Mouse (Mus musculus) layer of hippocampus, postnatal 10 days (tissue): Measurements from ENCODE around the gene 4930402F06Rik. TPM values are rescaled to one million over a fixed set of nuclear protein-coding genes. Genes with fewer than 3 reads are reported as not detected.

Experiments
- DNase-seq, 2 experiments: peaks; one replicate each; pipeline ENCODE4 v3.0.0; 2021; ENCODE audit warnings: low spot score in 2 of 2
- long read RNA-seq: library from polyadenylated mRNA; stranded (forward); transcript quantifications from one replicate; pipeline ENCODE4 v2.0.0, GENCODE M21; 2023
- total RNA-seq, 2 experiments: library from RNA; stranded (reverse); gene quantifications; 2 replicates each; pipeline ENCODE4 v1.2.3; 2021

4930402F06Rik gene
- not detected for total RNA-seq
- long read RNA-seq = 0 reads

DNA sequence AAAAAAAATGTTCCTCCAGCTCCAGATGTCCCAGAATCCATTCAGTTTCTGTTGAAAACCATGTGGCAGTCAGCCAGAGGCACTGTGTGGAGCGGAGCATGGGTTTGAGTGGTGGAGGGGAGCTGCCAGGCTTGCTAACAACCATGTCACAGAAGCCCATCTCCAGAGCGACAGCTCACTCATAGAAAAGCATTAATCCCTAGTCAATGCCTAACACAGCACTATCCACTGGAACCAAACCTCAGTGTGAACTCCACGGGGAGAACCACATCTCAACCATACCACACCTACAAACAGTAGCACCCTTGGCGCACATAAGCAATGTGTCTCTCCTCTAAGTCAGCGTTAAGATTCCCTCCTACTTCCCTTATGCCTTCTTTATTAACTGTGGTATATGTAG is at the start of gene 4930402F06Rik:
TSS of gene 4930402F06Rik (minus strand) at position 80 of the 400 bp plus-strand sequence.
- peak; percentile 26 to 47 for DNase-seq

DNA sequence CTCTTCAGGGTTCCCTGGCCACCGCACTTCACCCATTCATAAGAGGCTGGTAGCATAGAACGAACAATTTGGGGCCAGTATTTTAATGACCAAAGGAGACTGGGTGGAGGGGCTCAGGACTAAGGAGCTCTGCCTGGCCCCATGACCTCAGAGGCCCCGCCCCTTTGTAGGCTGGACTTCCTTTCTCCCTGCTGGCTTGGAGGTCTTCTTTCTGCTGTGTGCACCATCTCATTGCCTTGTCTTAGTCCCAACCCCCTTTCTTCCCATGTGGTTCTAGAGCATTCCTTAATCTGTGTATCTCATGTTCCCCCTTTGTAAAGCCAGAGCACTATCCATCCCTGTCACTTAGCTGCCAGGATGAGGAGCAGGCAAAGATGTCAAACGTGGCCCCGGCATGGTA is 49.3 kb upstream of the 4930402F06Rik start:
- no peak for DNase-seq

DNA sequence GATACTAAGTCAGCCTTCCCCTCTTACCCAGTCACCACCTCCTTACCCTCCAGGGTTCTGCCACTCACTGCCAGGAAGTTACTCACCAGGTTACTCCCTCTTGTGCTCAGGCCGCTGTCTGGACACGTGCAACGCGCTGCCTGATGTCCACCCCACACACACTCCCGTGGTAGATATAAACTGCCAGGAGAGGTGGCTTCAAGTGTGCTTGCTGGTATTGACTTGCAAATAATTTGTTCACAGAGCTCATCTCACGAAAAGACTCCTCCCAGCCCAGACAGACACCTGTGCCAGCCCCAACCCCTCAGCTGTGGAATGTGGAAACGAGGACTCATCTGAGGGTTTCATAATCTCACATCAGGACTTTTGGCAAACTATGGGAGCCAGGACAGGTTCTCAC is 48.6 kb upstream of the 4930402F06Rik start:
- DNase-seq = no peak

DNA sequence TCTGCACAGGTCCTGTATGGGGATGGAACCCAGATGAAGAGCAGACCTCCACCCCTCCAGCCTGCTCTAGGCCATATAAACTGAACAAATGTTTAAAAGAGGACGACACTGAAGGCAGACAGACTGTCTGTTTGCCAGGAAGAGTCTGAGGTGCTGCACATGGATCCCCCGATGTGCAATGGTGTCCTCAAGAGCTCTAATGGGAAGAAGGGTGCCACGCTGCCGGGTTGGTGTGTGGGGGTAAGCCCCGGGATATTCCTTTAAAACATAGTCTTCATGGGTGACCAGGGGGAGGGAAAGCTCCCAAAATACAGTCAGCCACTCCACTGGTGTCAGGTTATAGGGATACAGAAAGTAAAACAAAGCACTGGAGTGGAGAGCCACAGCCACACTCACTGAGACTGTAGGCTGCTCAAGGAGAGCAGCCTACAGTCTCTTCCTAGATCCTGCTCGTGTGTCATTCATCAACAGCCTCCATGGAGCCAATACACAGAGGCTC is 47.8 kb upstream of the 4930402F06Rik start:
- no peak for DNase-seq

DNA sequence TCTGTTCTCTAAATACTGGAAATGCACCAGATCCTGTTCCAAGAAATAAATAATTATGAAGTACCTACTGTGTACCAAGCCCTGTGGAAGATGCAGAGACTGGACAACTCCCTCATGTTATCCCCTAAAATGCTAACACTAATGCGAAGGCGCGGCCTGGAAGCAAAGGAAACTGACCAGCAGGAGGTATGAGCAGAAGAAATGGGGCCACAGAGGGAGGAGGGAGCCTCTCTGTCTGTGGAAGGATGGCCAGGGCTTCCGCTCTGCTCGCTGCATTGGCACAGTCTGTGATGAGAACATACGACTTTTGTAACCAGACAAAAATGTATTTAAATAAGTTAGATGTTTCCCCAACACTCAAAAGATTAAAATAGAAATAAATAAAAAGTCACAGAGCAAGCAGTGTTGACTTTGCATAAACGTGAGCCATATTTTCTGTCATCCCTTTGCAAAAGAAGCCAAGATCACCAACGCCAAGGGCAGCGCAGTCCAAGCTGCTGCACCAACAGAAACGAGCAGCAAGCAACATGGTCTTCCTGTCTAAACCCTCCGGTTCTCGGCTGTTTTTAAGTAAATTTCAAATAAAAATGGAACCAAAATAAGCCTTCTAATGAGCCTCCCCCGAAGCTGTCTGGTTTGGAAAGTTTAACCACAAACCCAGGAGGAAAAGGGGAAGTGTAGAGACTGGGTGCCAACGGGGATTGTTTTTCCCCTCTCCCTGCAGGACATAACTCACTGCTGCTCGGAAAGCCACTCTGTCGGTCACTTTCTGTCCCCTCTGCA is 47.2 kb upstream of the 4930402F06Rik start:
- no peak for DNase-seq

DNA sequence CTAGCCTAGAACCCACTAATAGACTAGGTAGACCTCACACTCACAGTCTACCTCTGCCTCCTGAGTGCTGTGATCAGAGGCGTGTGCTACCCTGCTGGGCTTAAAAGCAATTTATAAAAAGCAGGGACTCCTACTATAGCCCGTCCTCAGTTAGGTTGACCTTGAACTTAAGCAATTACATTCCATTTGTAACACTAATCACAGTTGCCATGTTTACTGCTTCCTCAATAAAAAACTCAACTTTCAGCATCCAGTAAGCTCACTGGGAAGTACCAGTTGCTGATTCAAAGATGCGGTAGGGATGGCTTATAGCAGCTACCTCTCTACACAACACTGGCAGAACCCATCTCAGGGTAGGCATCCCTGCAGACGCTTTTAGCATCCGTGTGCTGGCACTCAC is 46.4 kb upstream of the 4930402F06Rik start:
- no peak for DNase-seq

DNA sequence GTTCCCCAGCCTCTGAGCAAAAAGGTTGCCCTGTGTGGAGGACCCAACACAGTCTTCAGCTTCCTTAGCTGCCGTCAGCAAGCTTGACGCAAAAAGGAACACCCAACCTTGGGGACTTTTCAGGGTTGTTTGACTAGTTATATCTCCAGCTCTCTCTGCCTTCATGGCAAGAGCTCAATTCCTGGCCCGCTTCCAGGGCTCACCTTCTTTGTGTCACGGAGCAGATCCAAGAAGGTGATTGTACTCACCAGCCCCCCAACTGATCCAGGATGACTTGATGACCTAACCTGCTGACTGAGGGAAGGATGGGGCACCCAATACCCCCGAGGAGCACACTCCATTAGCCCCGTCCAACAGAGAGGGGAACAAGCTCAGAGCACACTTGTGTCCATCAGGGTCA is 45.1 kb upstream of the 4930402F06Rik start:
- no peak for DNase-seq

DNA sequence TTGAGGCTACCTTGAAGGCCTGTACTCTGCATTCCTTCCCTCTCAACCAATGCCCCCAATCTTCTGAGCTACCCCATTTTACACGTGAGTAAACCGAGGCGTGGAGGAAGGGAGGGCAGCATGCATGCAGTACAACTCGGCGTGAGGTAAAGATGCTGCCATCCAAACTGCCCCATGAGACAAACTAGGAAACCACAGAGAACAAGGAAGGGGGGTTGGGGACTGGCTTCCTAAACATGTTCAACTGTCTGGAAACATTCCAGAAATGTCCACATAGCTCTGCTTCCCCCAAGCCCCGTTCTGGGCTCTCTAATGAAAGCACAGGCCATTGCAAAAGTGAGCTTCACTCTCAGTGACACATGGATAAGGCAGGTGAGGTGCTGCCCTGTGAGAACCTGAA is 44.4 kb upstream of the 4930402F06Rik start:
- DNase-seq = no peak

DNA sequence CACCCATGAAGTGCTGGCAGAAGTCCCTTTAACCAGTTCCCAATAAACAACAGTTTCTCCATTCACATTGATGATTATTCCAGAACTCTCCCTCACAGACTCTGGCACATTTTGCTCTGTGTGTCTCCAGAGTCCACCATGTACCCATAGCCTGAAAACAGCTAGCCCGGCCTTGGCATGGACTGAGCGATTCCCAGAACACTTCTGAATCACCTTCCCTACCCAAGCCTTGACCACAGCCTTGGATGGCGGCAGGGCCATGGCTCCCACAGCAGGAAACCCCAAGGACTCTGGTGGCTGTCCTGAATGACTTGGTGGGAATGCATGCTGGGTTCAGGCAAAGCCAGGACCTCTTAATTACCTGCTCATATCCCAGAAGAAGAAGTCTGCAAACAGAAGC is 43.5 kb upstream of the 4930402F06Rik start:
- DNase-seq = no peak

DNA sequence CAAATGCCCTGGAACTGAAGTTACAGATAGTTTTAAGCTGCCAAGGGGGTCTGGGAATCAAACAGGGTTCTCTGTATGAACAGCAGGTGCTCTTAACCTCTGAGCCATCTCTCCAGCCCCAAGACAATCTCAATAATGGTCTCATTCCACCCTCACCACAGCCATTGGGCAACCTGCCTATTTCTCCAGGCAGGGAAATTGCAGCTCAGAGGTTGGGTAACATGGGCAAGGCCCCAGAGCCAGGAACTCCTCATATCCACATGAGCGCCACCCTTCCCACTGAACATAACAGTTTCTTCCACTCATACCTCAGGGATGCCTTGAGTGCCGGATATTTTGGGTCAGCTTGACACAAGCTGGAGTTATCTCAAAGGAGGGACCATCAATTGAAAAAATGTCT is 40.8 kb upstream of the 4930402F06Rik start:
- DNase-seq = no peak

DNA sequence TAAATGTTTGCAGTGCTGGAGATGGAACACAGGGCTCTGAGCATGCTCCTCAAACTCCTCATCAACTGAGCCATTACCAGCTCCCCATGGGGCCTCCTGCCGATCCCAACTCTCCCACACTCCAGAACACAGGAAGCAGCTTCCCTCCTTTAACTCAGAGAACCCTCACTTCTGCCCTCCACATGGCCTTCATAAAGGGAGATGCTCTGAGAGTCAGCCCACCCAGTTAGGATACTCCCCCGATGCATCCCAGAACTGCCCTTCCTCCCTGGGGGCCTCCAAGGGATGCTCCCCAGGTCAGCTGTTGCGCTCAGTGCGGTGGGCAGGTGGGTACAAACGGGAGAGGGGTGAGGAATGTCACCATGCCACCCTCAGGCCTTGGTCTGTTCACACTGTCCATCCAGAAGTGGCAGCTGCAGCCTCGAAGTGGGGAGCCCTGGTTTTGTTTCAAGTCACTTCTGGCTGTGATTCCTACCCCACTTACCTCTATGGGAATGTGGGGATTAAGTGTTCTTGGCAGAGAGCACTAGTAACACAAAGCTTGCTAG is 37.7 kb upstream of the 4930402F06Rik start:
- DNase-seq = no peak

DNA sequence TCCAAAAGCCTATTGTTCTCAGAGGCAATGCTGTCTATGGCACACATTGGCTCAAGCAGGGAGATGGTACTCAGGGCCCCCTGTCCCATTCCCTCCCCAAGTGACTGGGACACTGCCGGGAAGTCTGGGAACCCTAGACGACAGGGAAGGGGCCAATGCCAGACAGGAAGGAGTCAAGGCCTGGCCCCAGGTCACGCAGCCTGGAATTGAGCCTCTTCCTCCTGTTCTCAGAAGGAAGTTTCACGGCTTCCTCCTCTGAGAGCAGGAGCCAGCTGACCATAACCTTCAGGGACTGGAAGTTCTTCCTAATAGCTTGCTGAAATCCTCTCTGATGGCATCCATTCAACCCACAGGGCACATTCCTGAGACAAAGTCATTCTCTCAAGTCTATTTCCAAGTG is 36.5 kb upstream of the 4930402F06Rik start:
- no peak for DNase-seq

DNA sequence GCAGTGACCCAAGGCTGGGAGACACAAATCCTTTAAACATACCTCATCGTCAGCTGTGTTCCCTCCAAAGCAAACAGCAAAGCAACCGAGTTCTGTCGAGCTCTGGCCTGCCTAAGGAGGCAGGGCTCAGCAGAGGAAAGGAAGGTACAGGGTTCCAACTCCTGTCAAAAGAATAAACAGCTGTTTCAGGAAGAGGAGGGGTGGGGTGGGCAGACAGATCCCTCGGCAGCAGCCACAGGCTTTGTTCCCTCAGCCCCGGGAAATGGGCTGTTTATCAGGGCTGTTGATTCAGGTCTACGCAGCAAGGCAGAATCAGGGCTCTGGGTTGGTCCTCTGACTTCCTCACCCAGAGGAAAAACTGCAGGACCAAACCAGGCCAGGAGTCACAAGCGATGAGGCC is 35.5 kb upstream of the 4930402F06Rik start:
- DNase-seq = no peak

DNA sequence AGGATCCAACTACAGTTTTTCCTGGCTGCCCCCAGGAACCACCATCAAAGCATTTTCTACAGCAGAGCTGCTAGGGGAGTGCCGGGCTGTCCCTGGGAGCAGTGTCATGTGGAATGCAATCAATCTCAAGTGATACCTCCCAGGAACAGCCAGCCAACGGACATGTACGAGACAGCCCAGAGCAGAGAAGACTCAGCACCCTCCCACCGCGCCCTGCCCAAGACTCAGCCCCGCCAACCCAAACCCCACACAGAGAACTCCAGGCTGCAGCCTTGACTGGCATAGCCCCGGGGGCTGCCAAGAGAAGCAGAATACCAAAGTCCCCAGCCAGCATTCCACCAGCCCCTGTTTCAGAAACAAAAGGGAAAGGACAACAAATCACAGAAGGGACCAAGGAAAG is 35.0 kb upstream of the 4930402F06Rik start:
- DNase-seq = no peak

DNA sequence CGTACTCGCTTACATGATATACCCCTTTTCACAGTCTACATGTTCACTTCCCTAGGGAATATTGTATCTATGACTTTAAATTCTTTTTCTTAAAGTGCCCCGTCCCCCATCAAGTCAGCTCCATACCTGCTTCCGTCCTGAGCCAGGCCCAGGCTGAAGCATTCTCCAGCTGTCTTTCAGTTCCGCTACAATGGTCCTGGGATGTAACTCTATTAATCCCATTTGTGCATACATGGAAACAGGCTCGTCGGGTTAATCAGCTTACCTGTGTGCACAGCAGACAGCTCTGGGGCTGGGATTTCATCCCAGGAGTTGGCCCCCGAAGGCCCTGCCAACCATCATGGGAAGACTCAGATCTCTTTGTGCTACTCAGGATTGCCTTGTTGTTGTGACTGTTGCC is 33.8 kb upstream of the 4930402F06Rik start:
- no peak for DNase-seq

DNA sequence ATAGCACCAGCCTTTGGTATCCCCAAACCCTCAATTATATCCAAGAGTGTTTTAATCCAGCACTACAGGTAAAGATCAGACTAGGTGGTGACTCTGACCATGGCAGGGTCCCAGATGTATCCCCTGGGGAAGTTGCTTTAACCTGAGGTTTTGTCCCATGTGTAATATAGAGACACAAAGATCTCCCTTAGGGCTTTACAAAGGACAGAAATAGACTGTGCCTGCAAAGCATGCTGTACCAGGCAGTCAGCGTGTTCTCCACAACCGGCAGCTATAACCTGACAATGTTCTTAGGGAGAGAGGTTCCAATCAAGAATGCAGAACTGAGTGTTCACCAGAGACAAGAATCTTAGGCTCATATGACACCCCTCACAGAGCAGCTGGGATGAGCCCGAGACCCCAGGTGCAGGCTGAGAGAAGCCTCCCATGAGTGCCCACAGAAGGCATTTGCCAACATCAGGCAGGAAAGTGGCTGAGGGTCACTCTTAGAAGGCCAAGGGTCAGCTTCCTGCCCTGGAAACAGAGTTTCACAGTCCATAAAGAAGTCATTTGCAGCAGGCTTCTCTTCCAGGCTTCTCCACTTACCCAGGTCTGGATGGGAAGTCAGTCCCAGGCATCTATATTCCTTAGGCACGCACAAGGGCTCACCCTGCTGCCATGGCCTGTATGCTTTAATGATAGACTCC is 31.8 kb upstream of the 4930402F06Rik start:
- DNase-seq = no peak

DNA sequence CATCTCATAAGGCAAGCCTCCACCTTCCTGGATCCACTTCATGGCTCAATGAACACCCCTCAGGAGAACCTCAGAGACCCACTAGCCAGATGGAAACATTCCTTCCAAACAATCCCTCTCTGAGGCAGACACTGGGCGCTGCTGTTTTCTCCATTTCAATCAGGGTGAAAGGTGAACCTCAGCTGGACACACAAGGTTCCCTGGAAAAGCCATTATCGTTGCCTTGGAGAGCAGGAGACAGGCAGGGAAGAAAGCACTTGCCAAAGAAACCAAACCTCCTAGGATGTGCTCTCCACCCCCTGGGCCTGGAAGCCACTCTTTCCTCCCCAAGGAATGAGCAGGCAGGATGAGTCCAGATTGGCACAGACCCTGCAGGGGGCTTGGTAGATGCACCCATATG is 30.6 kb upstream of the 4930402F06Rik start:
- DNase-seq = no peak

DNA sequence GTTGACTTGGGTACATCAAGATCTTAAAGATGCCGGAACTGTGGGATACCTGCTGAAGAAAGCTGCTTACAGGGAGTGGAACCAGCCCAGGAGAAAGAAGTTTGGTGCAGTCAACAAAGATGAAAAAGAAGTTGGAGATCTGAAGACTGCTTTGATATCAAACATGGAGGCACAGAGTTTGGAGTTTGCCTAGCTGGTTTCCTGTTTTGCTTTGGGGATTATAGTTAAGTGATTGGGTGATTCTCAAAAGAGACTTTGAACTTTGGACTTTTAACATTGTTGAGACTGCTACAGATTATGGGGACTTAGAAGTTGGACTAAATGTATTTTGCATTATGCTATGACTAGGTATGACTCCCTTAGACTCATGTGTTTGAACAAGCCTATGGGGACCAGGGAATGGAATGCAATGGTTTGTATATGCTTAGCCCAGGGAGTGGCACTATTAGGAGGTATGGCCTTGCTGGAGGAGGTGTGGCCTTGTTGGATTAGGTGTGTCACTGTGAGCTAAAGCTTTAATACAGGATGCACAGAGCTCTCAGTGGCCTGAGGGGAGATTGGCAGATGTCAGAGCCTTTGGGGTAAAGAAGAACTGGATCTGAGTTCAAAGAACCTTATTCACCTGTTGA is 26.9 kb upstream of the 4930402F06Rik start:
- no peak for DNase-seq

DNA sequence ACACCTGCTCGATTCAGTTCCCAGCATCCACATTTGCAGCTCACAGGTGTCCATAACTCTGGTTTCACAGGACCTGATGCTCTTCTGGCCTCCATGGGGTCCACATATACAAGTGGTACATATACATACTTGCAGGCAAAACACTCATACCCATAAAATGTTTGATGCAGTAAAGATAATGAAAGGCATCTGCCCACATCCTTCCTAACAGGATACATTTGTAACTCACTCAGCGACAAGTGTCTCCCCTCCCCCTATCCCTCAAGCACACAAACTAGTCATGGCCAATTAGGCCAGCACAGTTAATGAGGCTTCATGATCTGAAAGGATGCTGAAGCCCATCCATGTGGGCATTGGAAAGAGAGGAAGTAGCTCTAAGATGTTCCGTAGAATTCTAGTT is 25.4 kb upstream of the 4930402F06Rik start:
- DNase-seq = no peak

DNA sequence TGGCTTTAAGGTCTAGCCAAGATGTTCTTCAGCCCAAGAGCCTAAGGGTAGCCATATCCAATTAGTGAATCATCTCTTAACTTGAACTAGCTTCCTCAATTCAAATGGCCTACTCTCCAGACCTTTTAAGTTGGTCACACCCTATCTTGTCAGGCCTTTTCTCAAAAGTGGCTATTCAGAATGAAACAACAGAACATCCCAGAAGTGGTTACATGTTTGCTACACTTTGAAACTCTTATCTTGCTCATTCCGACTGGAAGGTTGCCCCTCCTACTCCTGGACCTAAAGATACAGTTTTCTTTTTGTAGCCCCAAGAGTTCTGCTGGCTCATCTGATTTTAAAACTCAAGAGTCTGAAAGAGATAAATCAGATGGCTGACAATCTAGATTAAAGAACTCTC is 23.7 kb upstream of the 4930402F06Rik start:
- no peak for DNase-seq

DNA sequence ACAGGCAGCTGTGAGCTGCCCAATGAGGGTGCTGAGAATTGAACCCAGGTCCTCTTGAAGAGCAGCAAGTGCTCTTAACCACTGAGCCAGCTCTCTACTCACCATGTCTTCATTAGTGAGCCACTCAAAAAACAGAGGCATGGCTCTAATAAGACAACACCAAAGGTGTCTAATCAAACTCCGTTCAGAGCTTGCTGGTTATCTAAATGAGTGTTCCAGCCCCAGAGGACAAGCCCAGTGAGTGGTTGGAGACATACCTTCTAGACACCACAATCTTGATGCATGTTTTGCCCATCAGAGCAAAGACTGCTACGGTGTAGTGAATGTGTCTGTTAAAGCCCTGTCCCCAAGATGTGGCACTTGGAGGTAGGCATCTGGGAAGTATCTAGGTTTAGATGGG is 22.7 kb upstream of the 4930402F06Rik start:
- DNase-seq = no peak

DNA sequence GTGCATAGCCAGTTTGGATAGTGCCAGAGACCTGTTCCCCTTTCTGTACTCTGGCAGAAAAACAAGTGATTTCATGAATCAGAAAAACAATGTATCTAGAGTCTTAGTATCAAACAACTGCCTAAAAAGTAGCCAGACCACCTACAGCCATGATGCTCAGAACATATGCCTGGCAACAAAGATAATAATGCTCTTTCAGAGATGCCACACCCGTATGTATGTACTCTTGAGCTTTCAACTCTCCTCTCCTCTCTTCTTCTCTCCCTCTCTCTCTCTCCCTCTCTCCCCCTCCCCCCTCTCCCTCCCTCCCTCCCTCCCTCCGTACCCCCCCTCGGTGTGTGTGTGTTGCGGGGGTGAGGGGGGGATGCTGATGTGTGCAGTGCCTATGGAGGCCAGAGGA is 22.3 kb upstream of the 4930402F06Rik start:
- no peak for DNase-seq
